Mouse (Mus musculus): Measurements from ENCODE around the gene Mfap3l.

GRCm38 (mm10) chr8:60681811-60682210 lies 49.2 kb downstream of the Mfap3l start:
- no peak for TF ChIP-seq GATA1 (IDR thresholded peaks at IDR 0.05; ENCODE audit: borderline replicate concordance, low read length)
- no peak for TF ChIP-seq FLI1 (IDR thresholded peaks at IDR 0.05; ENCODE audit: low read length)
